Mouse (Mus musculus) myocyte (in vitro differentiated cells): ENCODE data around the gene Tcp1. TPM values are rescaled to one million over a fixed set of nuclear protein-coding genes. Genes with fewer than 3 reads are reported as not detected.
A peak's percentile ranks its signal among the peaks of the same experiment; 100 is the strongest.
"Not testable (repeated sequence)": the region's sequence is repeated elsewhere in the genome, so short reads cannot be mapped to it uniquely, and the experiment has no call there.

Experiments
- H3K27me3 ChIP-seq: one replicate; pipeline ENCODE4 v1.6.1; 2011; ENCODE audit not compliant: control insufficient read depth, insufficient read depth, insufficient read length
- H3K36me3 ChIP-seq: one replicate; pipeline ENCODE4 v1.6.1; 2011; ENCODE audit not compliant: control insufficient read depth, insufficient read depth
- H3K4me2 ChIP-seq: one replicate; pipeline ENCODE4 v1.6.1; 2011; ENCODE audit warnings: low read depth, control low read depth
- H3K4me3 ChIP-seq: one replicate; pipeline ENCODE4 v1.5.1; 2011; ENCODE audit warnings: mild to moderate bottlenecking, control low read depth, moderate library complexity
- H3K79me2 ChIP-seq: one replicate; pipeline ENCODE4 v1.6.1; 2011; ENCODE audit not compliant: control insufficient read depth, insufficient read depth
- H3ac ChIP-seq: one replicate; pipeline ENCODE4 v1.6.1; 2011; ENCODE audit not compliant: control insufficient read depth, insufficient read length
- CEBPB ChIP-seq: IDR thresholded peaks from 2 replicates; pipeline ENCODE4 v1.6.1; 2011; ENCODE audit warnings: mild to moderate bottlenecking, moderate library complexity; ENCODE audit not compliant: poor library complexity, insufficient read depth, severe bottlenecking
- E2F4 ChIP-seq: IDR thresholded peaks from one replicate; pipeline ENCODE4 v1.6.1; 2011; ENCODE audit warnings: mild to moderate bottlenecking, control low read depth, moderate library complexity; ENCODE audit not compliant: insufficient read depth
- MAX ChIP-seq: IDR thresholded peaks from one replicate; pipeline ENCODE4 v1.6.1; 2011; ENCODE audit warnings: low read depth, mild to moderate bottlenecking, control low read depth
- MYOD1 ChIP-seq, 3 experiments: IDR thresholded peaks; one replicate each; pipeline ENCODE4 v1.6.1; 2011; ENCODE audit warnings: control low read depth in 2 of 3, low read depth in 2 of 3, mild to moderate bottlenecking in 2 of 3, moderate library complexity in 1 of 3; ENCODE audit not compliant: insufficient read length in 2 of 3, control insufficient read depth in 1 of 3
- MYOG ChIP-seq, 3 experiments: IDR thresholded peaks; one replicate each; pipeline ENCODE4 v1.6.1; 2011; ENCODE audit warnings: control low read depth in 2 of 3, low read depth in 2 of 3, mild to moderate bottlenecking in 2 of 3; ENCODE audit not compliant: insufficient read length in 2 of 3, control insufficient read depth in 1 of 3, insufficient read depth in 1 of 3
- POLR2A ChIP-seq: IDR thresholded peaks from one replicate; pipeline ENCODE4 v1.6.1; 2011; ENCODE audit warnings: low read depth, mild to moderate bottlenecking, control low read depth, moderate library complexity; ENCODE audit not compliant: insufficient read length
- POLR2AphosphoS2 ChIP-seq: IDR thresholded peaks from one replicate; pipeline ENCODE4 v1.6.1; 2011; ENCODE audit warnings: low read depth, control low read depth; ENCODE audit not compliant: insufficient read length
- REST ChIP-seq: IDR thresholded peaks from one replicate; pipeline ENCODE4 v1.6.1; 2011; ENCODE audit warnings: mild to moderate bottlenecking, control low read depth, moderate library complexity; ENCODE audit not compliant: insufficient read depth, insufficient read length
- SRF ChIP-seq: IDR thresholded peaks from one replicate; pipeline ENCODE4 v1.6.1; 2011; ENCODE audit warnings: low read depth; ENCODE audit not compliant: control insufficient read depth, insufficient read length
- TCF12 ChIP-seq: IDR thresholded peaks from one replicate; pipeline ENCODE4 v1.6.1; 2011; ENCODE audit warnings: mild to moderate bottlenecking, control low read depth; ENCODE audit not compliant: poor library complexity, insufficient read depth, severe bottlenecking
- TCF3 ChIP-seq: IDR thresholded peaks from one replicate; pipeline ENCODE4 v1.6.1; 2011; ENCODE audit warnings: low read depth, control low read depth; ENCODE audit not compliant: insufficient read length
- USF1 ChIP-seq: IDR thresholded peaks from one replicate; pipeline ENCODE4 v1.6.1; 2011; ENCODE audit warnings: low read depth, mild to moderate bottlenecking, control low read depth, moderate library complexity
- polyA plus RNA-seq: library from polyadenylated mRNA; unstranded; fragments of >200 nt; fragmentation: generic; extraction: Trizol; gene quantifications from one replicate; pipeline ENCODE4 v1.2.1, GENCODE M21; 2012; ENCODE audit warnings: missing spikeins

The Tcp1 gene
- polyA plus RNA-seq, 1 experiment, result 237 TPM

GRCm38 (mm10) chr17:12940151-12940805, 24.8 kb downstream of the Tcp1 start, which contains the start of gene Acat3:
Gene Acat3 (minus strand): TSS chr17:12940600.
- Histone ChIP-seq H3K4me3 (peak within 1 kb of the TSS; percentile 12), H3K79me2 (no peaks in the 10 kb centered on the region), H3K36me3 (peaks cover 14% of the 10 kb centered on the region), H3ac (no peak within 1 kb of the TSS), H3K4me2 (peak within 1 kb of the TSS; percentile 91), H3K27me3 (no peaks in the 10 kb centered on the region)
- TF ChIP-seq E2F4 (no peak), CEBPB (no peak), POLR2AphosphoS2 (no peak), MAX (no peak), MYOD1 (IDR thresholded peaks at IDR 0.05; ENCODE audit: control insufficient read depth in 1 of 3, insufficient read length in 2 of 3, low read depth in 2 of 3) (peak in 1 of 3 experiments; percentile 4), TCF3 (no peak), MYOG (IDR thresholded peaks at IDR 0.05; ENCODE audit: control insufficient read depth in 1 of 3, insufficient read depth in 1 of 3, insufficient read length in 2 of 3, low read depth in 2 of 3) (peak in 1 of 3 experiments; percentile 48)

- TF ChIP-seq USF1 (no peak), MAX (no peak), MYOD1 (IDR thresholded peaks at IDR 0.05; ENCODE audit: control insufficient read depth in 1 of 3, insufficient read length in 2 of 3, low read depth in 2 of 3) (no peak), POLR2A (no peak), REST (no peak), TCF3 (no peak), TCF12 (no peak), MYOG (IDR thresholded peaks at IDR 0.05; ENCODE audit: control insufficient read depth in 1 of 3, insufficient read depth in 1 of 3, insufficient read length in 2 of 3, low read depth in 2 of 3) (no peak), POLR2AphosphoS2 (no peak), SRF (no peak), CEBPB (no peak), E2F4 (no peak)
- Histone ChIP-seq H3K4me3 (no peak overlapping the region), H3K79me2 (no peaks in the 10 kb centered on the region), H3K36me3 (peaks cover 22% of the 10 kb centered on the region), H3K27me3 (no peaks in the 10 kb centered on the region), H3K4me2 (no peak overlapping the region), H3ac (no peak overlapping the region)
Measured at GRCm38 (mm10) chr17:12941543-12942260, 26.2 kb downstream of the Tcp1 start.

GRCm38 (mm10) chr17:12942459-12943162, 27.1 kb downstream of the Tcp1 start:
- Histone ChIP-seq H3K4me2 (no peak overlapping the region), H3K79me2 (no peaks in the 10 kb centered on the region), H3K27me3 (no peaks in the 10 kb centered on the region), H3K36me3 (peaks cover 22% of the 10 kb centered on the region), H3K4me3 (no peak overlapping the region), H3ac (no peak overlapping the region)
- no peak for TF ChIP-seq USF1
- TF ChIP-seq MYOD1 (IDR thresholded peaks at IDR 0.05; ENCODE audit: control insufficient read depth in 1 of 3, insufficient read length in 2 of 3, low read depth in 2 of 3), result no peak
- no peak for TF ChIP-seq SRF
- TF ChIP-seq TCF12, result no peak
- peak; percentile 54 for TF ChIP-seq POLR2AphosphoS2
- TF ChIP-seq TCF3, result no peak

GRCm38 (mm10) chr17:12949669-12950068, 34.2 kb downstream of the Tcp1 start:
- H3K4me3 ChIP-seq, result no peak overlapping the region
- no peaks in the 10 kb centered on the region for H3K79me2 ChIP-seq
- H3K27me3 ChIP-seq, result no peaks in the 10 kb centered on the region
- no peak overlapping the region for H3K4me2 ChIP-seq
- no peak overlapping the region for H3ac ChIP-seq
- TF ChIP-seq MYOG (IDR thresholded peaks at IDR 0.05; ENCODE audit: control insufficient read depth in 1 of 3, insufficient read depth in 1 of 3, insufficient read length in 2 of 3, low read depth in 2 of 3), result no peak
- TF ChIP-seq REST, result no peak
- no peak for TF ChIP-seq USF1
- no peak for TF ChIP-seq SRF
- peaks cover 56% of the 10 kb centered on the region for H3K36me3 ChIP-seq

- Histone ChIP-seq H3K27me3 (no peaks in the 10 kb centered on the region), H3ac (no peak overlapping the region), H3K36me3 (peaks cover 14% of the 10 kb centered on the region), H3K4me2 (no peak overlapping the region), H3K4me3 (no peak overlapping the region), H3K79me2 (peaks cover 23% of the 10 kb centered on the region)
- no peak for TF ChIP-seq USF1
- TF ChIP-seq E2F4, result no peak
- no peak for TF ChIP-seq SRF
- TF ChIP-seq TCF12, result no peak
- TF ChIP-seq MYOD1 (IDR thresholded peaks at IDR 0.05; ENCODE audit: control insufficient read depth in 1 of 3, insufficient read length in 2 of 3, low read depth in 2 of 3), result no peak
- TF ChIP-seq CEBPB, result no peak
- no peak for TF ChIP-seq REST
Measured at GRCm38 (mm10) chr17:12956664-12957063, 41.2 kb downstream of the Tcp1 start.

GRCm38 (mm10) chr17:12959377-12959776, 43.9 kb downstream of the Tcp1 start:
- not testable (repeated sequence) for H3K27me3 ChIP-seq, H3K36me3 ChIP-seq
- Histone ChIP-seq H3K4me3 (peak overlapping the region; percentile 72), H3K79me2 (peaks cover 23% of the 10 kb centered on the region), H3K4me2 (peak overlapping the region; percentile 49), H3ac (peak overlapping the region; percentile 46)
